Mouse (Mus musculus) ovary, postnatal 14 days (tissue): ENCODE measurements at regions not wholly inside any gene's neighbourhood (a gene's known extent, or its start where the extent isn't known, plus 50 kb on each side); places are given as distances from the start of the nearest gene placed in this dataset.
A peak's percentile ranks its signal among the peaks of the same experiment; 100 is the strongest.

ENCODE experiments used
- DNase-seq: peaks from one replicate; pipeline ENCODE4 v3.0.0; 2022; ENCODE audit warnings: low spot score

- DNase-seq: no peak
Measured at GRCm38 (mm10) chr14:24999008-24999572, 459.9 kb upstream of the Zmiz1 start.

- DNase-seq: no peak
Measured at GRCm38 (mm10) chr14:25005241-25005946, 453.6 kb upstream of the Zmiz1 start.

- DNase-seq: no peak
Measured at GRCm38 (mm10) chr14:25011926-25012325, 447.1 kb upstream of the Zmiz1 start.

GRCm38 (mm10) chr14:25015288-25016238, 443.4 kb upstream of the Zmiz1 start:
- DNase-seq: peak; percentile 21

- DNase-seq: no peak
Measured at GRCm38 (mm10) chr14:25017860-25018259, 441.1 kb upstream of the Zmiz1 start.

GRCm38 (mm10) chr14:25019306-25019905, 439.6 kb upstream of the Zmiz1 start:
- DNase-seq: no peak

GRCm38 (mm10) chr14:25022523-25023269, 436.3 kb upstream of the Zmiz1 start:
- no peak for DNase-seq

- DNase-seq: no peak
Measured at GRCm38 (mm10) chr14:25023270-25023800, 435.6 kb upstream of the Zmiz1 start.

- no peak for DNase-seq
Measured at GRCm38 (mm10) chr14:25025074-25025473, 433.9 kb upstream of the Zmiz1 start.

- DNase-seq: no peak
Measured at GRCm38 (mm10) chr14:25027076-25027475, 431.9 kb upstream of the Zmiz1 start.

- no peak for DNase-seq
Measured at GRCm38 (mm10) chr14:25027842-25028241, 431.1 kb upstream of the Zmiz1 start.

GRCm38 (mm10) chr14:25030881-25031280, 428.1 kb upstream of the Zmiz1 start:
- DNase-seq: no peak

GRCm38 (mm10) chr14:25031756-25032680, 427.0 kb upstream of the Zmiz1 start:
- no peak for DNase-seq

GRCm38 (mm10) chr14:25032899-25033298, 426.1 kb upstream of the Zmiz1 start:
- no peak for DNase-seq

- no peak for DNase-seq
Measured at GRCm38 (mm10) chr14:25042265-25042664, 416.7 kb upstream of the Zmiz1 start.

GRCm38 (mm10) chr14:25044106-25044505, 414.9 kb upstream of the Zmiz1 start:
- no peak for DNase-seq

- no peak for DNase-seq
Measured at GRCm38 (mm10) chr14:25044867-25045266, 414.1 kb upstream of the Zmiz1 start.

GRCm38 (mm10) chr14:25050674-25051251, 408.2 kb upstream of the Zmiz1 start:
- no peak for DNase-seq

GRCm38 (mm10) chr14:25052175-25052574, 406.8 kb upstream of the Zmiz1 start:
- no peak for DNase-seq

- DNase-seq: no peak
Measured at GRCm38 (mm10) chr14:25059351-25059750, 399.6 kb upstream of the Zmiz1 start.
